Mouse (Mus musculus) kidney, postnatal 0 days (tissue): ENCODE measurements around the gene Nme7. TPM values are rescaled to one million over a fixed set of nuclear protein-coding genes. Genes with fewer than 3 reads are reported as not detected.

Experiments used
- ATAC-seq: fragments of 200-750 bp; cut with Nextera tagmentation; replicated peaks from 2 replicates; pipeline ENCODE4 v1.8.0; 2017; ENCODE audit warnings: low read depth, moderate number of reproducible peaks, moderate TSS enrichment, moderate library complexity; ENCODE audit not compliant: low FRiP score
- DNase-seq: peaks from one replicate; pipeline ENCODE4 v3.0.0-alpha.2; 2016; ENCODE audit warnings: low spot score
- H3K27ac ChIP-seq: fragments of 300-500 bp; sonication (generic); 2 replicates; pipeline ENCODE4 v1.5.1; 2014; ENCODE audit warnings: mild to moderate bottlenecking
- H3K27me3 ChIP-seq: fragments of 300-500 bp; sonication (generic); 2 replicates; pipeline ENCODE4 v1.6.1; 2014; ENCODE audit warnings: low read length, mixed read lengths; ENCODE audit not compliant: insufficient read depth
- H3K36me3 ChIP-seq: fragments of 300-500 bp; sonication (generic); 2 replicates; pipeline ENCODE4 v1.6.1; 2014; ENCODE audit warnings: low read length, mixed read lengths; ENCODE audit not compliant: insufficient read depth
- H3K4me1 ChIP-seq: fragments of 300-500 bp; sonication (generic); replicated peaks from 2 replicates; pipeline ENCODE4 v1.6.1; 2014; ENCODE audit warnings: antibody characterized with exemption, low read length, mixed read lengths; ENCODE audit not compliant: insufficient read depth
- H3K4me2 ChIP-seq: fragments of 300-500 bp; sonication (generic); 2 replicates; pipeline ENCODE4 v1.6.1; 2014; ENCODE audit warnings: mild to moderate bottlenecking, low read length, moderate library complexity, mixed read lengths
- H3K4me3 ChIP-seq: fragments of 300-500 bp; sonication (generic); replicated peaks from 2 replicates; pipeline ENCODE4 v1.5.1; 2014; ENCODE audit warnings: low read depth, low read length
- H3K9ac ChIP-seq: fragments of 300-500 bp; sonication (generic); 2 replicates; pipeline ENCODE4 v1.6.1; 2014; ENCODE audit warnings: low read depth, low read length
- H3K9me3 ChIP-seq: fragments of 300-500 bp; sonication (generic); replicated peaks from 2 replicates; pipeline ENCODE4 v1.6.1; 2016; ENCODE audit warnings: low read length, inconsistent platforms, mixed read lengths
- CTCF ChIP-seq: IDR thresholded peaks from 2 replicates; pipeline ENCODE4 v1.5.1; 2016; ENCODE audit warnings: antibody characterized with exemption, low read depth, mild to moderate bottlenecking, moderate library complexity
- whole genome bisulfite sequencing: fragments of 180-500 bp; shearing (Covaris S2); extraction: QIAGEN DNeasy Blood & Tissue Kit; methylation state at CpG from one replicate; pipeline ENCODE4 v1.1.7; 2014; 5-methylcytosine and 5-hydroxymethylcytosine counted together
- polyA plus RNA-seq: library from polyadenylated mRNA; unstranded; fragments of >200 nt; fragmentation: Nextera tagmentation; extraction: Ambion mirVana; gene quantifications from 2 replicates; pipeline ENCODE4 v1.2.1, GENCODE M21; 2015

The Nme7 gene
- polyA plus RNA-seq, 1 experiment from 2014 or later = 42.0 TPM

DNA sequence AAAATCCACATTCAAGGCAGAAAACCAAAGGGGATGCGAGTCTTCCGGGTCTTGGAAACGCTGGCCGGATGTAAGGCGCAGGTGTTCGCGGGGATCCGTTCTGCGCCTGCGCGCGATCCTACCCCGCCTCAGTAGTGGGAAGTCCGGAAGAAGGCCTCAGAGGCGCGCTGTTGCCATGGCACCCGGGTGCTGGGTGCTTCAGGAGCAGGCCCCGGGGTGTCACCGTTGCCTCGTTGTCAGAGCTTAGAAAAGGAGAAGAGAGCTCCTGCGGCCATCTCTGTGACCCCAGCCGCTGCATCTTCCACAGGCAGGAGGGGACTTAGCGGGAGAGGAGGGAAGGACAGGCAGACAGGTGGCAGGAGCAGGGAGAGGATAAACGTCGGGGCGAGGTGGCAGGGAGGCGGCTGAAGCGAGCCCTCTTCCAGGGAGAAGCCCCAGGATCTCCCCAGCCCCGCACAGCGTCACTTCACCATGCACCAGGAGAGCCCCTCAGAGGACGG lies 28.4 kb upstream of the Nme7 start, which contains the start of gene Ccdc181:
Gene Ccdc181 (plus strand): TSS at position 131 of the 500 bp plus-strand sequence.
- H3K27ac ChIP-seq = no peak within 1 kb of the TSS; the same call in 1 of the 2 replicates
- WGBS = under 1% methylated on average over 31 of the region's 31 CpGs
- peak; percentile 32; the same call in 1 of the 2 replicates for TF ChIP-seq CTCF

DNA sequence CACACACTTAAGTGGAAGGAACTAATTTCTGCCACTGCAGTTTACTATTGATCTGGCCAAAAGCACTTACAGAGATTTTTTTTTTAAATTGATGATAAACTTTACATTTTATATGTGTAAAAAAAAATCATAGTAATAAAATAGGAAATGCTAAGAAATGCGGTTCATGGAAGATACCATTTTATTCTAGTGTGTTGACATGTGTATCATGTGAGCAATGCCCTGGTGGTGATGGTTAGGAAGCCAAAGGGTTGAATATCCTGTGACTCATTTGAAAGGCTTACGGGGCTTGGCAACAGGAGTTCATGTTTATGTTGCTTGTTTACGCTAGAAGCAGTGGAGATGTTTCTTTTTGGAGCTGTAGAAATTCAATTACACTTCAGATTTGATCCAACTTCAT lies 27.4 kb upstream of the Nme7 start:
- 84% methylated on average over 3 of the region's 3 CpGs for WGBS
- H3K36me3 ChIP-seq = no peaks in the 10 kb centered on the region
- 0 out of 2 replicates have a peak, but pooled peaks cover 3% of the 10 kb centered on the region for H3K4me1 ChIP-seq
- no peak for TF ChIP-seq CTCF
- no peaks in the 10 kb centered on the region for H3K9me3 ChIP-seq
- no peaks in the 10 kb centered on the region for H3K27me3 ChIP-seq
- no peak for DNase-seq
- H3K9ac ChIP-seq = no peak overlapping the region
- H3K27ac ChIP-seq = no peak overlapping the region
- no peak overlapping the region for H3K4me2 ChIP-seq
- ATAC-seq = no peak
- H3K4me3 ChIP-seq = no peak overlapping the region

More for the DNA sequence above, 28.4 kb upstream of the Nme7 start, which contains the start of gene Ccdc181:
- no peaks in the 10 kb centered on the region for H3K27me3 ChIP-seq
- H3K9me3 ChIP-seq = no peaks in the 10 kb centered on the region
- H3K4me1 ChIP-seq = 0 out of 2 replicates have a peak, but pooled peaks cover 3% of the 10 kb centered on the region
- ATAC-seq (peak; percentile 96), DNase-seq (peak; percentile 90)
- no peaks in the 10 kb centered on the region for H3K36me3 ChIP-seq
- H3K9ac ChIP-seq = peak within 1 kb of the TSS; percentile 67
- H3K4me2 ChIP-seq = peak within 1 kb of the TSS; percentile 87
- H3K4me3 ChIP-seq = peak within 1 kb of the TSS; percentile 57

DNA sequence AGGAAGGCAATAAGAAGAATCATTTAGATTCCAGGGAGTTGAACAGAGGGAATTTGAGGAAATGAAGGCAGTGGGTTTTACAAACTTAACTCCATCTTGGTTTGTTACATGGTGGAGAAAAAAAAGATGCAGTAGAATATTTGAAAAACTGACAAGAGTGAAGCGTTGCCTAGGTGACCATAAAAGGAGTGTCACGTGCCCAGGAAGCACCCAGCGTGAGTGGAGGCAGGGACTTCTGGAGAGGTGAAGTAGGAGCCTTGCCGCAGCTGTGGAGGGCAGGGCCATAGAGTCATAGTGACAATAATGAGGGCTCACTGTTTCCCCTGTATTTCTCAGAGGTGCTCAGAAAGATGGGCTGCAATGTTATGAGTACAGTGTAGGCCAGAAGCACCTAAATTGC lies 24.6 kb upstream of the Nme7 start:
- Histone ChIP-seq H3K27me3 (no peaks in the 10 kb centered on the region), H3K4me1 (0 out of 2 replicates have a peak, but pooled peaks cover 3% of the 10 kb centered on the region), H3K9me3 (no peaks in the 10 kb centered on the region), H3K4me3 (no peak overlapping the region), H3K36me3 (no peaks in the 10 kb centered on the region), H3K27ac (no peak overlapping the region), H3K4me2 (no peak overlapping the region), H3K9ac (no peak overlapping the region)
- WGBS = 68% methylated on average over 4 of the region's 4 CpGs
- no peak for TF ChIP-seq CTCF
- ATAC-seq (no peak), DNase-seq (no peak)

DNA sequence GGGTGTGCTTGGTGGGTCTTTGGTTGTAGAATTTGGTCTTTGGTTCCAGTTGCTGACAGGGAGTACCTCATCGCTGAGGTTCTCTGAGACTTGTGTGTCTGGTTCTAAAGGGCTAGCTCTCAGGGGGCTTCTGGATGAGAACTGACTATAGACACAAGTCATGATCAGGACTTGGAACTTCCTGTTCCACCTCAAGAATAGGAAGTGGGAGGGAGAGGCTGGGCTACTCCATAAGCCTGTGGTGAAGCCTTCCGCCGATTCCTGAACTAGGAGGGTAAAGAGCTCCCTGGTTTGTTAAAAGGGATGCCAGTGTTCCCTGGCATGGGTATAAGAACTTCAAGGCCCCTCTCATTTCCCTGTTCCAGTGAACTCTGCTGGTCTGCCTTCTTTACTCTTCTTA lies 19.9 kb upstream of the Nme7 start:
- WGBS = 94% methylated on average over 3 of the region's 3 CpGs
- no peak for ATAC-seq
- H3K36me3 ChIP-seq = no peaks in the 10 kb centered on the region

DNA sequence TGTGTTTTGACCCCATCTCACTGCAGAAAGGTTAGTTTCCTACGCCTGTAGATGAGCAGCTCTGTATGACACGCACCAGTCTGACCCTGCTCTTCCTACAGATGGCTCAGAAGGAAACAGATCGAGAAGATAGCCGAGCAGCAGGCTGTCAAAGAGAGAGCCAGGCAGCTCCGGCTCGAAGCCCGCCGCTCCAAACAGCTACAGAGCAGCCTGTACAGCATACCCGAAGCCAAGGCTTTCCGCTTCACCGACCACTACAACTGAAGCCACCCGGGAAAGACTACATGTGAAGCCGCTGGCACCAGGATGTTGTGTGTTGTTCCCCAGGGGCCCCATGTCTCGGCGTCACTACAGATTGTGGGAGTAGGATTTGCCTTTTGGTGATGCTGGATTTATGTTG lies 16.5 kb upstream of the Nme7 start:
- H3K4me2 ChIP-seq = peak overlapping the region; percentile 25; the same call in 1 of the 2 replicates
- no peak for TF ChIP-seq CTCF
- no peaks in the 10 kb centered on the region for H3K9me3 ChIP-seq
- DNase-seq (peak; percentile 16), ATAC-seq (0 out of 2 replicates have a peak, but pooled peaks have one; percentile 49)
- H3K9ac ChIP-seq = peak overlapping the region; percentile 27; the same call in 1 of the 2 replicates
- H3K27ac ChIP-seq = no peak overlapping the region
- peaks cover 12% of the 10 kb centered on the region for H3K36me3 ChIP-seq
- H3K4me3 ChIP-seq = no peak overlapping the region
- H3K27me3 ChIP-seq = no peaks in the 10 kb centered on the region
- 32% methylated on average over 15 of the region's 15 CpGs for WGBS
- H3K4me1 ChIP-seq = no peaks in the 10 kb centered on the region

More for the DNA sequence above, 19.9 kb upstream of the Nme7 start:
- Histone ChIP-seq H3K4me2 (no peak overlapping the region), H3K27me3 (no peaks in the 10 kb centered on the region), H3K27ac (no peak overlapping the region), H3K4me1 (no peaks in the 10 kb centered on the region), H3K9me3 (no peaks in the 10 kb centered on the region), H3K4me3 (no peak overlapping the region), H3K9ac (no peak overlapping the region)
- no peak for TF ChIP-seq CTCF
- no peak for DNase-seq

DNA sequence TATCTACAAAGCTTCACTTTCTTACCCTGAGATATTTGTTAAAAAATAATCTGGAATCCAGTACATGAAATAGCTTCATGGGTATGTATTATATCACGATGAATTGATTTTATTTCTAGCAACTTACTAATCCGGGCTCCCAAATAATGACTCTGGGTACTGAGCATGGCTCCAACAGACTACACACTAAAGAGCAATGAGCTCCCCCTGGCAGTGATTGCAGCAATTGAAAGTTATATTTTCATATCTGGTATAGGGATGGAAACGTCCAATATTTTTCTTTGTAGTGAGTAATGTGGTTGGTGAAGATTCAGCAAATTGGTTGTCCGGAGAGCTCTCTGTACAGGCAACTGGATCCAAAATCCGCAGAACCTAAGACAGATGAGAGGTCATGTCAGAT lies 11.9 kb upstream of the Nme7 start:
- no peaks in the 10 kb centered on the region for H3K9me3 ChIP-seq
- 90% methylated on average over 5 of the region's 5 CpGs for WGBS
- H3K9ac ChIP-seq = no peak overlapping the region
- DNase-seq (no peak), ATAC-seq (no peak)
- TF ChIP-seq CTCF = 0 out of 2 replicates have a peak, but pooled peaks have one; percentile 18
- H3K27ac ChIP-seq = no peak overlapping the region
- H3K4me2 ChIP-seq = no peak overlapping the region
- no peaks in the 10 kb centered on the region for H3K27me3 ChIP-seq
- no peak overlapping the region for H3K4me3 ChIP-seq
- no peaks in the 10 kb centered on the region for H3K4me1 ChIP-seq
- H3K36me3 ChIP-seq = peaks cover 20% of the 10 kb centered on the region

DNA sequence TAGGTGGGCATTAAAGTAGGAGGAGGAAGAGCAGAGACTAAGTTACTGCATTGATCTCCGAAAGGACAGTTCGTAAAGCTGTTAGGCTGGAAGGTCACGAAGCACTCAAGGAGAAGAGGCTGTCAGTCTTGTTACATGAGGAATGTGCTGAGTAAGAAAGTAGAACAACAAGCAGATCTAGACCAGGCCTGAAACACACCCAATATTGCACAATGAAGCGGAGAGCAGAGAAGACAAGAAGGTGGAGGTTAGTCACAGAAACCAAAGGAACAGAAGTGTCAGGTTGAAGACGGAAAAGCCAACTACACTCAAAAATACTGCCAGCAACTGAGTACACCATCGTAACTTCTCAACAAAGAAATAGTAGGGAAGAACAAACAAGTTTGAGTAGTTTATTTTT lies 9.8 kb upstream of the Nme7 start:
- H3K4me1 ChIP-seq = no peaks in the 10 kb centered on the region
- no peaks in the 10 kb centered on the region for H3K27me3 ChIP-seq
- H3K27ac ChIP-seq = no peak overlapping the region
- DNase-seq = no peak
- WGBS = 92% methylated on average over 6 of the region's 6 CpGs
- no peak for ATAC-seq
- no peaks in the 10 kb centered on the region for H3K9me3 ChIP-seq
- no peak overlapping the region for H3K9ac ChIP-seq
- no peak for TF ChIP-seq CTCF
- peaks cover 33% of the 10 kb centered on the region for H3K36me3 ChIP-seq
- no peak overlapping the region for H3K4me3 ChIP-seq
- no peak overlapping the region for H3K4me2 ChIP-seq
